Mouse (Mus musculus): ENCODE measurements around the gene Hmga2. TPM values are rescaled to one million over a fixed set of nuclear protein-coding genes. Genes with fewer than 3 reads are reported as not detected.
A peak's percentile ranks its signal among the peaks of the same experiment; 100 is the strongest.

The Hmga2 gene
- polyA plus RNA-seq, 1 experiment from 2014 or later = 44.4 TPM

GRCm38 (mm10) chr10:120397211-120397631, 79.0 kb downstream of the Hmga2 start:
- DNase-seq (ENCODE audit: low spot score) = no peak
- WGBS = 82% methylated on average over 17 of the region's 17 CpGs
- peaks cover 6% of the 10 kb centered on the region; the same call in 1 of the 2 replicates for H3K36me3 ChIP-seq
- no peak overlapping the region for H3K4me3 ChIP-seq
- H3K4me1 ChIP-seq = peaks cover 32% of the 10 kb centered on the region
- H3K27ac ChIP-seq (replicated peaks) = no peak overlapping the region
- no peaks in the 10 kb centered on the region for H3K9me3 ChIP-seq (replicated peaks)
- H3K27me3 ChIP-seq (ENCODE audit: low read depth, poor library complexity, severe bottlenecking) = 0 out of 2 replicates have a peak, but pooled peaks cover 3% of the 10 kb centered on the region

GRCm38 (mm10) chr10:120395550-120395949, 80.7 kb downstream of the Hmga2 start:
- Histone ChIP-seq H3K27me3 (ENCODE audit: low read depth, poor library complexity, severe bottlenecking) (0 out of 2 replicates have a peak, but pooled peaks cover 4% of the 10 kb centered on the region), H3K9me3 (replicated peaks) (no peaks in the 10 kb centered on the region), H3K36me3 (peaks cover 6% of the 10 kb centered on the region; the same call in 1 of the 2 replicates), H3K4me3 (no peak overlapping the region), H3K4me1 (peaks cover 43% of the 10 kb centered on the region), H3K27ac (replicated peaks) (no peak overlapping the region)
- no peak for DNase-seq (ENCODE audit: low spot score)
- WGBS = 89% methylated on average over 6 of the region's 6 CpGs

- Histone ChIP-seq H3K9me3 (replicated peaks) (no peaks in the 10 kb centered on the region), H3K27ac (replicated peaks) (no peak overlapping the region), H3K36me3 (peaks cover 6% of the 10 kb centered on the region; the same call in 1 of the 2 replicates), H3K4me1 (peaks cover 44% of the 10 kb centered on the region), H3K4me3 (no peak overlapping the region), H3K27me3 (ENCODE audit: low read depth, poor library complexity, severe bottlenecking) (0 out of 2 replicates have a peak, but pooled peaks cover 4% of the 10 kb centered on the region)
- no peak for DNase-seq (ENCODE audit: low spot score)
- WGBS = 92% methylated on average over 9 of the region's 9 CpGs
These were observed 81.5 kb downstream of the Hmga2 start for GRCm38 (mm10) chr10:120394740-120395139.

- WGBS = 45% methylated on average over 14 of the region's 14 CpGs
- Histone ChIP-seq H3K27ac (replicated peaks) (peak overlapping the region; percentile 17; the same call in 1 of the 2 replicates), H3K4me1 (peaks cover 53% of the 10 kb centered on the region)
These were observed 84.1 kb downstream of the Hmga2 start for GRCm38 (mm10) chr10:120391971-120392716.

GRCm38 (mm10) chr10:120390912-120391835, 85.1 kb downstream of the Hmga2 start:
- no peaks in the 10 kb centered on the region for H3K9me3 ChIP-seq (replicated peaks)
- peak overlapping the region; percentile 28 for H3K4me3 ChIP-seq
- H3K4me1 ChIP-seq = peaks cover 54% of the 10 kb centered on the region
- H3K36me3 ChIP-seq = no peaks in the 10 kb centered on the region
- DNase-seq (ENCODE audit: low spot score) = no peak
- H3K27ac ChIP-seq (replicated peaks) = peak overlapping the region; percentile 33; the same call in 1 of the 2 replicates
- H3K27me3 ChIP-seq (ENCODE audit: low read depth, poor library complexity, severe bottlenecking) = 0 out of 2 replicates have a peak, but pooled peaks cover 4% of the 10 kb centered on the region
- WGBS = 22% methylated on average over 28 of the region's 28 CpGs

More at GRCm38 (mm10) chr10:120391971-120392716, 84.1 kb downstream of the Hmga2 start:
- no peaks in the 10 kb centered on the region for H3K9me3 ChIP-seq (replicated peaks)
- 0 out of 2 replicates have a peak, but pooled peaks cover 4% of the 10 kb centered on the region for H3K36me3 ChIP-seq
- H3K27me3 ChIP-seq (ENCODE audit: low read depth, poor library complexity, severe bottlenecking) = 0 out of 2 replicates have a peak, but pooled peaks cover 4% of the 10 kb centered on the region
- no peak overlapping the region for H3K4me3 ChIP-seq
- no peak for DNase-seq (ENCODE audit: low spot score)

- Histone ChIP-seq H3K27me3 (ENCODE audit: low read depth, poor library complexity, severe bottlenecking) (0 out of 2 replicates have a peak, but pooled peaks cover 4% of the 10 kb centered on the region), H3K4me1 (peaks cover 69% of the 10 kb centered on the region), H3K9me3 (replicated peaks) (no peaks in the 10 kb centered on the region), H3K27ac (replicated peaks) (no peak overlapping the region), H3K4me3 (no peak overlapping the region), H3K36me3 (no peaks in the 10 kb centered on the region)
- 70% methylated on average over 6 of the region's 6 CpGs for WGBS
- DNase-seq (ENCODE audit: low spot score) = no peak
These were observed 86.6 kb downstream of the Hmga2 start for GRCm38 (mm10) chr10:120389707-120390106.

- Histone ChIP-seq H3K4me1 (peaks cover 76% of the 10 kb centered on the region), H3K9me3 (replicated peaks) (no peaks in the 10 kb centered on the region), H3K36me3 (no peaks in the 10 kb centered on the region), H3K4me3 (no peak overlapping the region), H3K27me3 (ENCODE audit: low read depth, poor library complexity, severe bottlenecking) (0 out of 2 replicates have a peak, but pooled peaks cover 4% of the 10 kb centered on the region), H3K27ac (replicated peaks) (0 out of 2 replicates have a peak overlapping the region, but pooled peaks have one; percentile 52)
- DNase-seq (ENCODE audit: low spot score) = no peak
- WGBS = 46% methylated on average over 10 of the region's 10 CpGs
These were observed 87.3 kb downstream of the Hmga2 start for GRCm38 (mm10) chr10:120388966-120389365.

GRCm38 (mm10) chr10:120388400-120388871, 87.8 kb downstream of the Hmga2 start:
- Histone ChIP-seq H3K9me3 (replicated peaks) (no peaks in the 10 kb centered on the region), H3K36me3 (peaks cover 2% of the 10 kb centered on the region; the same call in 1 of the 2 replicates), H3K4me3 (no peak overlapping the region), H3K4me1 (peaks cover 73% of the 10 kb centered on the region), H3K27ac (replicated peaks) (0 out of 2 replicates have a peak overlapping the region, but pooled peaks have one; percentile 52), H3K27me3 (ENCODE audit: low read depth, poor library complexity, severe bottlenecking) (0 out of 2 replicates have a peak, but pooled peaks cover 4% of the 10 kb centered on the region)
- DNase-seq (ENCODE audit: low spot score) = no peak
- WGBS = 57% methylated on average over 8 of the region's 8 CpGs

- peaks cover 62% of the 10 kb centered on the region for H3K4me1 ChIP-seq
- DNase-seq (ENCODE audit: low spot score) = no peak
- H3K36me3 ChIP-seq = peaks cover 2% of the 10 kb centered on the region; the same call in 1 of the 2 replicates
These were observed 89.2 kb downstream of the Hmga2 start for GRCm38 (mm10) chr10:120387105-120387504.

GRCm38 (mm10) chr10:120384797-120385600, 91.3 kb downstream of the Hmga2 start:
- WGBS = 75% methylated on average over 10 of the region's 10 CpGs
- DNase-seq (ENCODE audit: low spot score) = no peak
- H3K9me3 ChIP-seq (replicated peaks) = no peaks in the 10 kb centered on the region
- peaks cover 2% of the 10 kb centered on the region; the same call in 1 of the 2 replicates for H3K36me3 ChIP-seq
- no peak overlapping the region for H3K4me3 ChIP-seq
- no peak overlapping the region for H3K27ac ChIP-seq (replicated peaks)
- H3K4me1 ChIP-seq = peaks cover 43% of the 10 kb centered on the region
- H3K27me3 ChIP-seq (ENCODE audit: low read depth, poor library complexity, severe bottlenecking) = no peaks in the 10 kb centered on the region

More at GRCm38 (mm10) chr10:120387105-120387504, 89.2 kb downstream of the Hmga2 start:
- 91% methylated on average over 8 of the region's 8 CpGs for WGBS
- no peaks in the 10 kb centered on the region for H3K9me3 ChIP-seq (replicated peaks)
- H3K27ac ChIP-seq (replicated peaks) = no peak overlapping the region
- H3K4me3 ChIP-seq = no peak overlapping the region
- 0 out of 2 replicates have a peak, but pooled peaks cover under 1% of the 10 kb centered on the region for H3K27me3 ChIP-seq (ENCODE audit: low read depth, poor library complexity, severe bottlenecking)

- 90% methylated on average over 7 of the region's 7 CpGs for WGBS
- Histone ChIP-seq H3K4me3 (no peak overlapping the region), H3K4me1 (peaks cover 35% of the 10 kb centered on the region), H3K27ac (replicated peaks) (no peak overlapping the region), H3K9me3 (replicated peaks) (no peaks in the 10 kb centered on the region), H3K36me3 (peaks cover 7% of the 10 kb centered on the region; the same call in 1 of the 2 replicates), H3K27me3 (ENCODE audit: low read depth, poor library complexity, severe bottlenecking) (no peaks in the 10 kb centered on the region)
- DNase-seq (ENCODE audit: low spot score) = no peak
These were observed 92.2 kb downstream of the Hmga2 start for GRCm38 (mm10) chr10:120384040-120384439.

Data from midbrain, embryonic 10.5 days (tissue).